Mouse (Mus musculus) embryonic fibroblast, embryonic 13.5 days (primary cell): Measurements from ENCODE around the gene Ntrk3.

Experiments used
- CTCF ChIP-seq: IDR thresholded peaks from 2 replicates; pipeline ENCODE4 v1.5.1; 2011; ENCODE audit warnings: mild to moderate bottlenecking, control low read depth, low read length, moderate library complexity, borderline replicate concordance; ENCODE audit not compliant: insufficient read depth
- POLR2A ChIP-seq: IDR thresholded peaks from 2 replicates; pipeline ENCODE4 v1.6.1; 2011; ENCODE audit warnings: low read depth, mild to moderate bottlenecking, control low read depth, low read length, moderate library complexity

- TF ChIP-seq CTCF (no peak), POLR2A (no peak)
Measured at GRCm38 (mm10) chr7:78404481-78404880, 333.3 kb downstream of the Ntrk3 start.
